Mouse (Mus musculus) hindbrain, embryonic 10.5 days (tissue): ENCODE data around the gene Tstd1. TPM values are rescaled to one million over a fixed set of nuclear protein-coding genes. Genes with fewer than 3 reads are reported as not detected.

Experiments used
- DNase-seq: peaks from one replicate; pipeline ENCODE4 v3.0.0-alpha.2; 2017; ENCODE audit warnings: low spot score
- H3K27ac ChIP-seq: fragments of 300-500 bp; sonication (generic); 2 replicates; pipeline ENCODE4 v1.5.1; 2016; ENCODE audit warnings: mild to moderate bottlenecking, moderate library complexity
- H3K27me3 ChIP-seq: fragments of 300-500 bp; sonication (generic); 2 replicates; pipeline ENCODE4 v1.6.1; 2016; ENCODE audit warnings: mild to moderate bottlenecking; ENCODE audit not compliant: poor library complexity, insufficient read depth, severe bottlenecking
- H3K36me3 ChIP-seq: fragments of 300-500 bp; sonication (generic); 2 replicates; pipeline ENCODE4 v1.6.1; 2016; ENCODE audit warnings: mild to moderate bottlenecking, moderate library complexity
- H3K4me1 ChIP-seq: fragments of 300-500 bp; sonication (generic); replicated peaks from 2 replicates; pipeline ENCODE4 v1.6.1; 2016; ENCODE audit warnings: mild to moderate bottlenecking
- H3K4me3 ChIP-seq: fragments of 300-500 bp; sonication (generic); 2 replicates; pipeline ENCODE4 v1.5.1; 2016; ENCODE audit warnings: mild to moderate bottlenecking, moderate library complexity
- H3K9me3 ChIP-seq: fragments of 300-500 bp; sonication (generic); 2 replicates; pipeline ENCODE4 v1.6.1; 2016; ENCODE audit warnings: mild to moderate bottlenecking, moderate library complexity
- WGBS: fragments of 180-500 bp; shearing (Covaris S2); methylation state at CpG from one replicate; pipeline ENCODE4 v1.1.7; 2016; 5-methylcytosine and 5-hydroxymethylcytosine counted together
- polyA plus RNA-seq: library from polyadenylated mRNA; unstranded; fragments of >200 nt; fragmentation: Nextera tagmentation; extraction: Ambion mirVana; gene quantifications from 2 replicates; pipeline ENCODE4 v1.2.1, GENCODE M21; 2016

The Tstd1 gene
- polyA plus RNA-seq, 1 experiment from 2014 or later: 10.1 TPM

GRCm38 (mm10) chr1:171445050-171445449, 26.4 kb downstream of the Tstd1 start:
- Histone ChIP-seq H3K4me3 (no peak overlapping the region), H3K27me3 (peaks cover 5% of the 10 kb centered on the region; the same call in 1 of the 2 replicates), H3K9me3 (peaks cover 11% of the 10 kb centered on the region; the same call in 1 of the 2 replicates), H3K27ac (no peak overlapping the region), H3K36me3 (no peaks in the 10 kb centered on the region), H3K4me1 (peaks cover 10% of the 10 kb centered on the region)
- no peak for DNase-seq
- 89% methylated on average over 5 of the region's 5 CpGs for WGBS

DNA sequence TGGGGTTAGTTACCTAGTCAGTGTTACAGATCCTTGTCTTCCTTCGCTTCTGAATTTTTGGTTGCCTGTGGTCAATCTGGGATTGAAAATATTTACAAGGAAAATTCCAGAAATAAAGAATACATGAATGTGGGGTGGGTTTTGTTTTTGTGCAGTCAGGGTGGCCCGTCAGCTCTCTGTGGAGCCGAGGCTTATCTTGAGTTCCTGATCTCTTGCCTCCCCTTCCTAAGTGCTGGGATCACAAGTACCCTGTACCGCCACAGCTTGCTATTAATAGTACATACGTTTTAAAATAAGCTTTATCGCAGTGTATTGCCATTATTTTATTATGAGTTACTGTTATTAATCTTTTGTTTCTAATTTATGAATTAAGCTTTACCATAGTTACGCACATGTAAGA, 28.2 kb downstream of the Tstd1 start:
- WGBS: 81% methylated on average over 7 of the region's 7 CpGs
- Histone ChIP-seq H3K36me3 (no peaks in the 10 kb centered on the region), H3K27ac (no peak overlapping the region), H3K9me3 (peaks cover 11% of the 10 kb centered on the region; the same call in 1 of the 2 replicates), H3K27me3 (no peaks in the 10 kb centered on the region), H3K4me1 (peaks cover 3% of the 10 kb centered on the region; the same call in 1 of the 2 replicates), H3K4me3 (no peak overlapping the region)
- no peak for DNase-seq

- 68% methylated on average over 10 of the region's 10 CpGs for WGBS
These were observed 29.0 kb downstream of the Tstd1 start for GRCm38 (mm10) chr1:171447692-171448091.

GRCm38 (mm10) chr1:171450062-171450461, 31.4 kb downstream of the Tstd1 start:
- no peaks in the 10 kb centered on the region for H3K36me3 ChIP-seq
- WGBS: 92% methylated on average over 11 of the region's 11 CpGs
- no peaks in the 10 kb centered on the region for H3K9me3 ChIP-seq
- H3K4me1 ChIP-seq: no peaks in the 10 kb centered on the region
- DNase-seq: no peak
- H3K4me3 ChIP-seq: no peak overlapping the region
- no peak overlapping the region for H3K27ac ChIP-seq
- no peaks in the 10 kb centered on the region for H3K27me3 ChIP-seq

More at GRCm38 (mm10) chr1:171447692-171448091, 29.0 kb downstream of the Tstd1 start:
- Histone ChIP-seq H3K27ac (no peak overlapping the region), H3K4me1 (no peaks in the 10 kb centered on the region), H3K4me3 (no peak overlapping the region), H3K27me3 (no peaks in the 10 kb centered on the region), H3K9me3 (peaks cover 11% of the 10 kb centered on the region; the same call in 1 of the 2 replicates), H3K36me3 (no peaks in the 10 kb centered on the region)
- no peak for DNase-seq

- no peak for DNase-seq
- Histone ChIP-seq H3K27me3 (no peaks in the 10 kb centered on the region), H3K4me3 (no peak overlapping the region), H3K36me3 (no peaks in the 10 kb centered on the region), H3K4me1 (no peaks in the 10 kb centered on the region), H3K9me3 (no peaks in the 10 kb centered on the region), H3K27ac (no peak overlapping the region)
- WGBS: 89% methylated on average over 10 of the region's 10 CpGs
These were observed 32.3 kb downstream of the Tstd1 start for GRCm38 (mm10) chr1:171451001-171451400.

DNA sequence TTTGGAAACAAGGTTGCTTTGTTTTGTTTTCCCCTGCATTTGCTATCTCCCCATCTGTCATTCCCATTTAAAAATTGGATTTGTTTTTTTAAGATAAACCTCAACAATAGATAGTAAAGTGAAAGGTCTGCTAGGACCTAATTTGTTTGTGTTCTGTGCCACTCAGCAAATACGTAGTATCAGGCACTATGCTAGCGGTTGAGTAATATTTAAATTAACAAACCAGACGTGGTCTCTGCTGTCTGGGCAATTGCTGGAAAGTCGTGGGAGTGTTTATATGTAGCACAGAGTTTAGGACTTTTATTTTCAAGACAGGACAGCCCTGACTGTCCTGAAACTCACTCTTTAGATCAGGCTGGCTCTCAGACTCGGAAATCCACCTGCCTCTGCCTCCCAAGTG, 33.9 kb downstream of the Tstd1 start:
- Histone ChIP-seq H3K9me3 (no peaks in the 10 kb centered on the region), H3K27me3 (no peaks in the 10 kb centered on the region), H3K27ac (no peak overlapping the region), H3K36me3 (no peaks in the 10 kb centered on the region), H3K4me1 (no peaks in the 10 kb centered on the region), H3K4me3 (no peak overlapping the region)
- no peak for DNase-seq
- 84% methylated on average over 5 of the region's 5 CpGs for WGBS

DNA sequence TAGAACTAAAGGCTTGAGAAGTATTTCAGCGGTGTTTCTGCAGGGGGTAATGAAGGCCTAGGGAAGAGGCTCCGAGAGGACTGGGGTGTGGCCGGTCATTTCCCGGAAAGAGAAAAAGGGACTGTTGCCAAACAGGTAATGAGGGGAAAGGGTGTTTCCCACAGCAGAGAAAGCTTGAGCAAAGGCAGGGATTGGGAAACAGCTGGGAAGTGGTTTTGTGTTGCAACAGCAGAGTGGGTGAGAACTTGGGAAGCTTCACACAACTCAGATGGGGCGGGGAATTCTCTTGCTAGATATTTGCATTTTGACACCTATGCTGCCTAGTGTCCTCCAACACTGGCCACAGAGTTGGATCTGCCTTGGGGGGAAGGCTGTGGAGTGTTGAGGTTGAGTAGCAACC, 34.3 kb downstream of the Tstd1 start:
- Histone ChIP-seq H3K4me3 (no peak overlapping the region), H3K27me3 (no peaks in the 10 kb centered on the region), H3K9me3 (no peaks in the 10 kb centered on the region), H3K27ac (no peak overlapping the region), H3K36me3 (no peaks in the 10 kb centered on the region), H3K4me1 (no peaks in the 10 kb centered on the region)
- 85% methylated on average over 5 of the region's 5 CpGs for WGBS
- DNase-seq: no peak

DNA sequence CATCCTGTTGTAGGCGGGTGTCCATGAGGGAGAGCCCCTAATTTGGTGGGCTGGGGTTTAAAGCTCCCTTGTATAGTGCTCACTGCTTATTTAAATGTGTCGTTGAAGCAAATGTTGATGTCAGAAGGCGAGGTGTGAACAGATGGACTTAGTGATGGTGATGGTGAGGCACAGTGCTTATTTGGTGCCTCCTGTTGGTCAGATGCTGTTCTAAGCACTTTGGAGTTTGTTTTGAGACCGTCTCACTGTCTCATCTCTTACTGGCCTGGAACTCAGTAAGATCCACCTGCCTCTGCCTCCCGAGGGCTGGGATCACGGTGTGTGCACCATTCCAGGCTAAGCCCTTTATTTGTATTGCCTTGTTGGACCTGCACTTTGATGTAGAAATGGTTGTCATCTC, 36.3 kb downstream of the Tstd1 start:
- H3K27me3 ChIP-seq: no peaks in the 10 kb centered on the region
- H3K27ac ChIP-seq: no peak overlapping the region
- H3K4me1 ChIP-seq: peaks cover 4% of the 10 kb centered on the region; the same call in 1 of the 2 replicates
- WGBS: 86% methylated on average over 6 of the region's 6 CpGs
- no peak overlapping the region for H3K4me3 ChIP-seq
- no peaks in the 10 kb centered on the region for H3K9me3 ChIP-seq
- DNase-seq: no peak
- no peaks in the 10 kb centered on the region for H3K36me3 ChIP-seq

- H3K4me1 ChIP-seq: peaks cover 10% of the 10 kb centered on the region; the same call in 1 of the 2 replicates
- peaks cover 6% of the 10 kb centered on the region; the same call in 1 of the 2 replicates for H3K36me3 ChIP-seq
- H3K9me3 ChIP-seq: no peaks in the 10 kb centered on the region
- DNase-seq: no peak
- WGBS: 97% methylated on average over 1 of the region's 1 CpGs
- no peak overlapping the region for H3K27ac ChIP-seq
- H3K4me3 ChIP-seq: no peak overlapping the region
- H3K27me3 ChIP-seq: no peaks in the 10 kb centered on the region
These were observed 38.9 kb downstream of the Tstd1 start for GRCm38 (mm10) chr1:171457568-171457967.

DNA sequence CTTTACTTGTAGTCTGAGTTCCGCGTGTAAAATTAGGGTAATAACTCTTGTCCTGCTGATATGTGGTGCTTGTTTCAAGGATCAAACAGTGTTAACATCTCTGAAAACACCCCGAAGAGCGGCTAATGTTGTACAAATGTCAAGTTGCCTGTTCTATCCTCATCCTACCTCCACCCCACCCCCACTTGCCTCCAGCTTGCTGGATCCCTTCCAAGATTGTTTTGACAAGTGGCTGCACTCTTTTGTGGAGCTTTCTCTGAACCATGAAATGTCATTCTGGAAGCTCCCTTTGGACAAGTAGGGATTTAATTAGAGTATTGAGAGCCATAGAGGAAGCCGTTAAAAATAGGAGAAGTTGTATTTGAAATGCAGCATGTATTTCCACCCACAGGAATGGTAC, 41.1 kb downstream of the Tstd1 start:
- Histone ChIP-seq H3K4me3 (no peak overlapping the region), H3K27ac (no peak overlapping the region), H3K36me3 (peaks cover 9% of the 10 kb centered on the region; the same call in 1 of the 2 replicates), H3K27me3 (no peaks in the 10 kb centered on the region), H3K9me3 (no peaks in the 10 kb centered on the region), H3K4me1 (peaks cover 10% of the 10 kb centered on the region; the same call in 1 of the 2 replicates)
- 59% methylated on average over 5 of the region's 5 CpGs for WGBS
- no peak for DNase-seq

- no peak for DNase-seq
- H3K27ac ChIP-seq: no peak overlapping the region
- 92% methylated on average over 22 of the region's 22 CpGs for WGBS
- peaks cover 9% of the 10 kb centered on the region; the same call in 1 of the 2 replicates for H3K36me3 ChIP-seq
- H3K9me3 ChIP-seq: no peaks in the 10 kb centered on the region
- no peak overlapping the region for H3K4me3 ChIP-seq
- no peaks in the 10 kb centered on the region for H3K27me3 ChIP-seq
- H3K4me1 ChIP-seq: peaks cover 10% of the 10 kb centered on the region; the same call in 1 of the 2 replicates
These were observed 42.2 kb downstream of the Tstd1 start for GRCm38 (mm10) chr1:171460551-171461503.

GRCm38 (mm10) chr1:171463133-171463532, 44.5 kb downstream of the Tstd1 start:
- 96% methylated on average over 3 of the region's 3 CpGs for WGBS

More at GRCm38 (mm10) chr1:171463133-171463532, 44.5 kb downstream of the Tstd1 start:
- no peak overlapping the region for H3K4me3 ChIP-seq
- H3K27ac ChIP-seq: no peak overlapping the region
- H3K27me3 ChIP-seq: no peaks in the 10 kb centered on the region
- H3K36me3 ChIP-seq: peaks cover 9% of the 10 kb centered on the region; the same call in 1 of the 2 replicates
- peaks cover 10% of the 10 kb centered on the region; the same call in 1 of the 2 replicates for H3K4me1 ChIP-seq
- H3K9me3 ChIP-seq: no peaks in the 10 kb centered on the region
- no peak for DNase-seq
